Mouse (Mus musculus): ENCODE results near the gene Cish. TPM values are rescaled to one million over a fixed set of nuclear protein-coding genes. Genes with fewer than 3 reads are reported as not detected.

Cish gene
- polyA plus RNA-seq, 2 experiments = 2.8 to 6.0 TPM

- TF ChIP-seq CTCF (IDR thresholded peaks at IDR 0.05; ENCODE audit: low read depth) (no peak), EP300 (IDR thresholded peaks at IDR 0.05; ENCODE audit: low read depth) (no peak)
- peaks cover 45 to 67% of the 10 kb centered on the region in 2 experiments for H3K4me1 ChIP-seq (replicated peaks; ENCODE audit: control insufficient read depth in 2 of 2, insufficient read depth in 2 of 2, low read length in 1 of 2)
- H3K9me3 ChIP-seq (ENCODE audit: control insufficient read depth, low read length) = no peaks in the 10 kb centered on the region
- H3K9ac ChIP-seq (replicated peaks) = no peak overlapping the region
- peak overlapping the region; percentile 84; the same call in 1 of the 2 replicates for H3K4me2 ChIP-seq (ENCODE audit: low read depth)
- no peak for DNase-seq (ENCODE audit: low read depth in 3 of 3, low spot score in 3 of 3)
- H3K4me3 ChIP-seq (ENCODE audit: insufficient read depth in 1 of 2, low read depth in 2 of 2, low read length in 2 of 2) = no peak overlapping the region
- no peak for ATAC-seq (ENCODE audit: insufficient read depth)
- H3K27ac ChIP-seq = no peak overlapping the region
- 82% methylated on average over 7 of the region's 7 CpGs for WGBS (ENCODE audit: insufficient replicate concordance)
- peaks cover 15% of the 10 kb centered on the region for H3K36me3 ChIP-seq (replicated peaks; ENCODE audit: control insufficient read depth, insufficient read depth, low read depth)
- no peaks in the 10 kb centered on the region for H3K27me3 ChIP-seq (ENCODE audit: control insufficient read depth, insufficient read depth, low read length)
Observed at GRCm38 (mm10) chr9:107299783-107300182, 4.0 kb downstream of the Cish start.

GRCm38 (mm10) chr9:107300224-107300973 is 4.6 kb downstream of the Cish start:
- Histone ChIP-seq H3K9me3 (ENCODE audit: control insufficient read depth, low read length) (no peaks in the 10 kb centered on the region), H3K4me1 (replicated peaks; ENCODE audit: control insufficient read depth in 2 of 2, insufficient read depth in 2 of 2, low read length in 1 of 2) (peaks cover 48 to 70% of the 10 kb centered on the region in 2 experiments), H3K4me2 (ENCODE audit: low read depth) (no peak overlapping the region), H3K27me3 (ENCODE audit: control insufficient read depth, insufficient read depth, low read length) (no peaks in the 10 kb centered on the region), H3K36me3 (replicated peaks; ENCODE audit: control insufficient read depth, insufficient read depth, low read depth) (peaks cover 15% of the 10 kb centered on the region), H3K27ac (no peak overlapping the region), H3K4me3 (ENCODE audit: insufficient read depth in 1 of 2, low read depth in 2 of 2, low read length in 2 of 2) (no peak overlapping the region), H3K9ac (replicated peaks) (no peak overlapping the region)
- WGBS (ENCODE audit: insufficient replicate concordance) = 84% methylated on average over 30 of the region's 30 CpGs
- DNase-seq (ENCODE audit: low read depth in 3 of 3, low spot score in 3 of 3) (no peak), ATAC-seq (ENCODE audit: insufficient read depth) (no peak)
- no peak for TF ChIP-seq EP300 (IDR thresholded peaks at IDR 0.05; ENCODE audit: low read depth)
- TF ChIP-seq CTCF (IDR thresholded peaks at IDR 0.05; ENCODE audit: low read depth) = no peak

- WGBS (ENCODE audit: insufficient replicate concordance) = 56% methylated on average over 17 of the region's 17 CpGs
- H3K4me2 ChIP-seq (ENCODE audit: low read depth) = peak overlapping the region; percentile 13; the same call in 1 of the 2 replicates
Observed at GRCm38 (mm10) chr9:107301554-107302331, 5.9 kb downstream of the Cish start.

GRCm38 (mm10) chr9:107302592-107302991 is 6.8 kb downstream of the Cish start:
- TF ChIP-seq EP300 (IDR thresholded peaks at IDR 0.05; ENCODE audit: low read depth) (no peak), CTCF (IDR thresholded peaks at IDR 0.05; ENCODE audit: low read depth) (no peak)
- H3K4me1 ChIP-seq (replicated peaks; ENCODE audit: control insufficient read depth in 2 of 2, insufficient read depth in 2 of 2, low read length in 1 of 2) = peaks cover 48 to 79% of the 10 kb centered on the region in 2 experiments
- ATAC-seq (ENCODE audit: insufficient read depth) = no peak
- H3K9ac ChIP-seq (replicated peaks) = no peak overlapping the region
- H3K27me3 ChIP-seq (ENCODE audit: control insufficient read depth, insufficient read depth, low read length) = no peaks in the 10 kb centered on the region
- no peak for DNase-seq (ENCODE audit: low read depth in 3 of 3, low spot score in 3 of 3)
- H3K4me2 ChIP-seq (ENCODE audit: low read depth) = no peak overlapping the region
- H3K27ac ChIP-seq = no peak overlapping the region; the same call in 1 of the 2 replicates
- no peak overlapping the region for H3K4me3 ChIP-seq (ENCODE audit: insufficient read depth in 1 of 2, low read depth in 2 of 2, low read length in 2 of 2)
- H3K36me3 ChIP-seq (replicated peaks; ENCODE audit: control insufficient read depth, insufficient read depth, low read depth) = peaks cover 15% of the 10 kb centered on the region
- H3K9me3 ChIP-seq (ENCODE audit: control insufficient read depth, low read length) = no peaks in the 10 kb centered on the region
- WGBS (ENCODE audit: insufficient replicate concordance) = 67% methylated on average over 7 of the region's 7 CpGs

More at GRCm38 (mm10) chr9:107301554-107302331, 5.9 kb downstream of the Cish start:
- Histone ChIP-seq H3K27me3 (ENCODE audit: control insufficient read depth, insufficient read depth, low read length) (no peaks in the 10 kb centered on the region), H3K27ac (no peak overlapping the region), H3K4me1 (replicated peaks; ENCODE audit: control insufficient read depth in 2 of 2, insufficient read depth in 2 of 2, low read length in 1 of 2) (peaks cover 42 to 73% of the 10 kb centered on the region in 2 experiments), H3K9ac (replicated peaks) (0 out of 2 replicates have a peak overlapping the region, but pooled peaks have one; percentile 3), H3K36me3 (replicated peaks; ENCODE audit: control insufficient read depth, insufficient read depth, low read depth) (peaks cover 15% of the 10 kb centered on the region), H3K9me3 (ENCODE audit: control insufficient read depth, low read length) (no peaks in the 10 kb centered on the region), H3K4me3 (ENCODE audit: insufficient read depth in 1 of 2, low read depth in 2 of 2, low read length in 2 of 2) (no peak overlapping the region)
- no peak for ATAC-seq (ENCODE audit: insufficient read depth)
- no peak for DNase-seq (ENCODE audit: low read depth in 3 of 3, low spot score in 3 of 3)
- TF ChIP-seq CTCF (IDR thresholded peaks at IDR 0.05; ENCODE audit: low read depth) (no peak), EP300 (IDR thresholded peaks at IDR 0.05; ENCODE audit: low read depth) (no peak)

Measured in liver, embryonic 14.5 days (tissue).